Mouse (Mus musculus): ENCODE data around the gene Gstm5. TPM values are rescaled to one million over a fixed set of nuclear protein-coding genes. Genes with fewer than 3 reads are reported as not detected.
A peak's percentile ranks its signal among the peaks of the same experiment; 100 is the strongest.

The Gstm5 gene
- 255 and 259 TPM in 2 replicates for polyA plus RNA-seq (2014; fragmentation: Nextera tagmentation; extraction: Ambion mirVana)

GRCm38 (mm10) chr3:107895720-107896569 is at the start of gene Gstm5:
Gene Gstm5, plus strand, starts transcription at chr3:107895821.
- no peaks in the 10 kb centered on the region for H3K27me3 ChIP-seq (ENCODE audit: control insufficient read depth, insufficient read depth, low read length)
- WGBS: 8% methylated on average over 40 of the region's 40 CpGs
- ATAC-seq (ENCODE audit: low FRiP score) (peak; percentile 94), DNase-seq (ENCODE audit: low spot score) (peak; percentile 80)
- H3K36me3 ChIP-seq (replicated peaks; ENCODE audit: control insufficient read depth, insufficient read depth): peaks cover 13% of the 10 kb centered on the region
- peak within 1 kb of the TSS; percentile 70 for H3K4me3 ChIP-seq (replicated peaks; ENCODE audit: low read length)
- H3K4me1 ChIP-seq (replicated peaks; ENCODE audit: control insufficient read depth, insufficient read depth, low read length): peaks cover 10% of the 10 kb centered on the region
- H3K9me3 ChIP-seq (ENCODE audit: control insufficient read depth, low read length): no peaks in the 10 kb centered on the region
- peak within 1 kb of the TSS; percentile 77 for H3K27ac ChIP-seq
- H3K9ac ChIP-seq: peak within 1 kb of the TSS; percentile 91
- H3K4me2 ChIP-seq (replicated peaks): peak within 1 kb of the TSS; percentile 81

- H3K9ac ChIP-seq: no peak overlapping the region
- WGBS: 89% methylated on average over 1 of the region's 1 CpGs
- H3K36me3 ChIP-seq (replicated peaks; ENCODE audit: control insufficient read depth, insufficient read depth): no peaks in the 10 kb centered on the region
- H3K27me3 ChIP-seq (ENCODE audit: control insufficient read depth, insufficient read depth, low read length): no peaks in the 10 kb centered on the region
- H3K9me3 ChIP-seq (ENCODE audit: control insufficient read depth, low read length): no peaks in the 10 kb centered on the region
- H3K4me1 ChIP-seq (replicated peaks; ENCODE audit: control insufficient read depth, insufficient read depth, low read length): peaks cover 40% of the 10 kb centered on the region
- H3K4me3 ChIP-seq (replicated peaks; ENCODE audit: low read length): no peak overlapping the region
- ATAC-seq (ENCODE audit: low FRiP score): no peak
- no peak for DNase-seq (ENCODE audit: low spot score)
- no peak overlapping the region for H3K27ac ChIP-seq
- H3K4me2 ChIP-seq (replicated peaks): no peak overlapping the region
These were observed 49.4 kb upstream of the Gstm5 start for GRCm38 (mm10) chr3:107846175-107846574.

GRCm38 (mm10) chr3:107846835-107847234 is 48.8 kb upstream of the Gstm5 start:
- WGBS: 92% methylated on average over 3 of the region's 3 CpGs
- ATAC-seq (ENCODE audit: low FRiP score): no peak
- Histone ChIP-seq H3K4me1 (replicated peaks; ENCODE audit: control insufficient read depth, insufficient read depth, low read length) (peaks cover 40% of the 10 kb centered on the region), H3K4me3 (replicated peaks; ENCODE audit: low read length) (no peak overlapping the region), H3K36me3 (replicated peaks; ENCODE audit: control insufficient read depth, insufficient read depth) (no peaks in the 10 kb centered on the region), H3K4me2 (replicated peaks) (no peak overlapping the region), H3K27me3 (ENCODE audit: control insufficient read depth, insufficient read depth, low read length) (no peaks in the 10 kb centered on the region), H3K9me3 (ENCODE audit: control insufficient read depth, low read length) (no peaks in the 10 kb centered on the region), H3K27ac (no peak overlapping the region), H3K9ac (no peak overlapping the region)
- DNase-seq (ENCODE audit: low spot score): no peak

- Histone ChIP-seq H3K4me1 (replicated peaks; ENCODE audit: control insufficient read depth, insufficient read depth, low read length) (peaks cover 40% of the 10 kb centered on the region), H3K27me3 (ENCODE audit: control insufficient read depth, insufficient read depth, low read length) (no peaks in the 10 kb centered on the region), H3K36me3 (replicated peaks; ENCODE audit: control insufficient read depth, insufficient read depth) (no peaks in the 10 kb centered on the region), H3K9ac (no peak overlapping the region), H3K4me2 (replicated peaks) (no peak overlapping the region), H3K9me3 (ENCODE audit: control insufficient read depth, low read length) (no peaks in the 10 kb centered on the region), H3K27ac (no peak overlapping the region), H3K4me3 (replicated peaks; ENCODE audit: low read length) (no peak overlapping the region)
- DNase-seq (ENCODE audit: low spot score) (no peak), ATAC-seq (ENCODE audit: low FRiP score) (no peak)
- 35% methylated on average over 4 of the region's 4 CpGs for WGBS
These were observed 47.5 kb upstream of the Gstm5 start for GRCm38 (mm10) chr3:107848126-107848525.

GRCm38 (mm10) chr3:107849000-107849692 is 46.5 kb upstream of the Gstm5 start:
- DNase-seq (ENCODE audit: low spot score): peak; percentile 24
- no peak overlapping the region for H3K4me2 ChIP-seq (replicated peaks)

GRCm38 (mm10) chr3:107849693-107850031 is 46.0 kb upstream of the Gstm5 start:
- H3K27ac ChIP-seq: no peak overlapping the region
- H3K9ac ChIP-seq: no peak overlapping the region
- 84% methylated on average over 2 of the region's 2 CpGs for WGBS
- DNase-seq (ENCODE audit: low spot score) (no peak), ATAC-seq (ENCODE audit: low FRiP score) (no peak)
- no peaks in the 10 kb centered on the region for H3K27me3 ChIP-seq (ENCODE audit: control insufficient read depth, insufficient read depth, low read length)
- peaks cover 33% of the 10 kb centered on the region for H3K4me1 ChIP-seq (replicated peaks; ENCODE audit: control insufficient read depth, insufficient read depth, low read length)
- H3K9me3 ChIP-seq (ENCODE audit: control insufficient read depth, low read length): no peaks in the 10 kb centered on the region
- no peak overlapping the region for H3K4me3 ChIP-seq (replicated peaks; ENCODE audit: low read length)
- no peaks in the 10 kb centered on the region for H3K36me3 ChIP-seq (replicated peaks; ENCODE audit: control insufficient read depth, insufficient read depth)
- no peak overlapping the region for H3K4me2 ChIP-seq (replicated peaks)

More at GRCm38 (mm10) chr3:107849000-107849692, 46.5 kb upstream of the Gstm5 start:
- Histone ChIP-seq H3K36me3 (replicated peaks; ENCODE audit: control insufficient read depth, insufficient read depth) (no peaks in the 10 kb centered on the region), H3K9me3 (ENCODE audit: control insufficient read depth, low read length) (no peaks in the 10 kb centered on the region), H3K4me1 (replicated peaks; ENCODE audit: control insufficient read depth, insufficient read depth, low read length) (peaks cover 39% of the 10 kb centered on the region), H3K9ac (no peak overlapping the region), H3K27me3 (ENCODE audit: control insufficient read depth, insufficient read depth, low read length) (no peaks in the 10 kb centered on the region), H3K27ac (no peak overlapping the region), H3K4me3 (replicated peaks; ENCODE audit: low read length) (no peak overlapping the region)
- WGBS: 44% methylated on average over 6 of the region's 6 CpGs
- no peak for ATAC-seq (ENCODE audit: low FRiP score)

- H3K27ac ChIP-seq: no peak overlapping the region
- peaks cover 30% of the 10 kb centered on the region for H3K4me1 ChIP-seq (replicated peaks; ENCODE audit: control insufficient read depth, insufficient read depth, low read length)
- H3K9ac ChIP-seq: no peak overlapping the region
- no peaks in the 10 kb centered on the region for H3K9me3 ChIP-seq (ENCODE audit: control insufficient read depth, low read length)
- ATAC-seq (ENCODE audit: low FRiP score) (peak; percentile 61), DNase-seq (ENCODE audit: low spot score) (peak; percentile 33)
- no peaks in the 10 kb centered on the region for H3K27me3 ChIP-seq (ENCODE audit: control insufficient read depth, insufficient read depth, low read length)
- H3K36me3 ChIP-seq (replicated peaks; ENCODE audit: control insufficient read depth, insufficient read depth): no peaks in the 10 kb centered on the region
- no peak overlapping the region for H3K4me3 ChIP-seq (replicated peaks; ENCODE audit: low read length)
- H3K4me2 ChIP-seq (replicated peaks): no peak overlapping the region; the same call in 1 of the 2 replicates
- WGBS: 15% methylated on average over 12 of the region's 12 CpGs
These were observed 45.1 kb upstream of the Gstm5 start for GRCm38 (mm10) chr3:107850418-107851031.

GRCm38 (mm10) chr3:107852786-107853185 is 42.8 kb upstream of the Gstm5 start:
- Histone ChIP-seq H3K27ac (no peak overlapping the region), H3K4me1 (replicated peaks; ENCODE audit: control insufficient read depth, insufficient read depth, low read length) (peaks cover 30% of the 10 kb centered on the region), H3K36me3 (replicated peaks; ENCODE audit: control insufficient read depth, insufficient read depth) (no peaks in the 10 kb centered on the region), H3K4me3 (replicated peaks; ENCODE audit: low read length) (no peak overlapping the region), H3K4me2 (replicated peaks) (no peak overlapping the region), H3K9ac (no peak overlapping the region), H3K27me3 (ENCODE audit: control insufficient read depth, insufficient read depth, low read length) (no peaks in the 10 kb centered on the region), H3K9me3 (ENCODE audit: control insufficient read depth, low read length) (no peaks in the 10 kb centered on the region)
- WGBS: 63% methylated on average over 7 of the region's 7 CpGs
- no peak for DNase-seq (ENCODE audit: low spot score)
- no peak for ATAC-seq (ENCODE audit: low FRiP score)
